Mouse (Mus musculus): ENCODE results near the gene Col6a2.

DNA sequence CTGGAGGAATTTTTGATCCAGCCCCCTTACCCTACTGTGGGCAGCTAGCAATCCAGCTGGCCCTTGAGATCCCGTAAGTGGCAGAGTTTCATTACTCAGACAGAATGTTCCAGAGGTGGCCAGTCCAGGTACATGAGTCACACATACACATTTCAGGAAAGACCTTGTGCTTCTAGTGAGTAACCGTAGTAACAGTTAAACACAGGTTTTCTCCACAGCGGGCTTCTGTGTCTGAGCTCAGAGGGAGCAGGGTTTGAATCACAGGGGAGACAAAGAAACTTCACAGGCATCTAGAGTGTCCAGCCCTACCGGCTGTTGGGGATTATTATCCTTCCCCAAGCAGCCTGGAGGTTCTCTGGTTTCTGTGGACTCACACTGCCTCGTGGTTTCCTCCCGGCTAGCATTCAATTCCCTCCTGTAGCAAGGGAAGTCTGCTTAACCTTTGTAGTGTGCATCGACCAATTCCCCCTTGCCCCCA is 10.7 kb upstream of the Col6a2 start:
- TF ChIP-seq POLR2A (IDR thresholded peaks at IDR 0.05; ENCODE audit: borderline replicate concordance, extremely low read depth, low read depth, low read length) (no peak), CTCF (IDR thresholded peaks at IDR 0.05; ENCODE audit: insufficient read depth, low read length) (no peak)
